Comparison of ENCODE assay signal across 12 mouse cellular contexts in the genomic region with DNA sequence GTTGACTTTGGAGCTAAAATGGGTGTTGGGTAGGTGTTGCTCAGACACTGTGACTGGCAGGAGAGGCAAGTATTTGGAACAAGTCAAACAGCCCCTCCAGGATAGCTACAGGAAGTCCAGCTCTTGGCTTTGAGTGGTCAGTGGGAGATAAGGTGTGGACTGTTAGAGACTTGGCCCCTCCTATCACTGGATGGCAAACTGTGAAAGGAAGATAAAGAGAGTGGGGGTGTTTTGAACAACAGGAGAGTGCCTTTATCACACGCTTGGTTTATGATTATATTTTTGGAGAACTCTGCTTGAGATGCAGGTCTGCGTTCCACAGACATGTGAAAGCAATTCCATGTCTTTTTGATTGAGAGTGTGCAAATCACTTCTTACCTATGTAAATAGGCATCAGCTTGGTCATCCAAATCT.
DNase-seq lines count a peak whose midpoint lies in the region; ATAC-seq and TF ChIP-seq lines count a peak whose summit lies in the region.
"Had no signal": no experiment of that assay in that cellular context is flagged by ENCODE, and none has a peak within 500 bp of the region (broad histone marks: within the 10 kb centered on the region; RNA-seq: fewer than 3 reads in every experiment).

No protein-coding gene starts in this region.

- no peak for DNase-seq in kidney, adult 2 months
- no peak for DNase-seq in kidney, postnatal 10 days
- no peak for DNase-seq in embryonic facial prominence, embryonic 10.5 days (ENCODE audit: low spot score)
- peak; percentile 65 for DNase-seq in liver, embryonic 13.5 days
- DNase-seq in urinary bladder, adult 2 months (ENCODE audit: low spot score) = no peak
- no peak for DNase-seq in cerebellum, adult 9-10 months
- DNase-seq in adrenal gland, postnatal 14 days = no peak
- DNase-seq: kidney, postnatal 4 days had no signal

- no peak for TF ChIP-seq POLR2A in kidney, adult 2 months (IDR thresholded peaks at IDR 0.05; ENCODE audit: low read depth, low read length)
- TF ChIP-seq POLR2A in myocyte (IDR thresholded peaks at IDR 0.05; ENCODE audit: insufficient read length, low read depth) = no peak

- no peaks in the 10 kb centered on the region for H3K36me3 ChIP-seq in kidney, adult 2 months (ENCODE audit: control insufficient read depth, insufficient read depth, low read length)
- H3K36me3 ChIP-seq in embryonic facial prominence, embryonic 10.5 days (replicated peaks) = no peaks in the 10 kb centered on the region
- 0 out of 2 replicates have a peak, but pooled peaks cover 3% of the 10 kb centered on the region for H3K36me3 ChIP-seq in liver, embryonic 13.5 days
- H3K36me3 ChIP-seq in myocyte (ENCODE audit: control insufficient read depth, insufficient read depth) = no peaks in the 10 kb centered on the region
- H3K36me3 ChIP-seq: embryonic facial prominence, embryonic 12.5 days; neural tube, embryonic 12.5 days had no signal

- peaks cover 89% of the 10 kb centered on the region for H3K79me2 ChIP-seq in myocyte (ENCODE audit: control insufficient read depth, insufficient read depth)

- peak overlapping the region; percentile 65 for H3K4me2 ChIP-seq in liver, embryonic 13.5 days
- H3K4me2 ChIP-seq in myocyte (ENCODE audit: low read depth) = peak overlapping the region; percentile 82
- H3K4me2 ChIP-seq: embryonic facial prominence, embryonic 12.5 days; hindbrain, embryonic 14.5 days; neural tube, embryonic 12.5 days had no signal

- H3ac ChIP-seq in myocyte (ENCODE audit: control insufficient read depth, insufficient read length) = no peak overlapping the region

- ATAC-seq in liver, embryonic 13.5 days (ENCODE audit: low read depth) = peak; percentile 77

- no peaks in the 10 kb centered on the region for H3K27me3 ChIP-seq in kidney, adult 2 months (replicated peaks; ENCODE audit: control insufficient read depth, insufficient read depth, low read length)
- H3K27me3 ChIP-seq in embryonic facial prominence, embryonic 10.5 days (replicated peaks; ENCODE audit: low read depth, poor library complexity, severe bottlenecking) = no peaks in the 10 kb centered on the region
- H3K27me3 ChIP-seq in liver, embryonic 13.5 days = no peaks in the 10 kb centered on the region
- H3K27me3 ChIP-seq in myocyte (ENCODE audit: control insufficient read depth, insufficient read depth, insufficient read length) = no peaks in the 10 kb centered on the region
- H3K27me3 ChIP-seq: embryonic facial prominence, embryonic 12.5 days; neural tube, embryonic 12.5 days had no signal

- H3K4me3 ChIP-seq in kidney, adult 2 months (ENCODE audit: insufficient read depth, low read depth, low read length) = no peak overlapping the region
- H3K4me3 ChIP-seq in embryonic facial prominence, embryonic 10.5 days = no peak overlapping the region
- H3K4me3 ChIP-seq in liver, embryonic 13.5 days (replicated peaks) = peak overlapping the region; percentile 15; the same call in 1 of the 2 replicates
- no peak overlapping the region for H3K4me3 ChIP-seq in myocyte
- H3K4me3 ChIP-seq: embryonic facial prominence, embryonic 12.5 days; neural tube, embryonic 12.5 days had no signal

- peaks cover 67% of the 10 kb centered on the region for H3K4me1 ChIP-seq in kidney, adult 2 months (ENCODE audit: control insufficient read depth, insufficient read depth, low read length)
- H3K4me1 ChIP-seq in embryonic facial prominence, embryonic 10.5 days = peaks cover 35% of the 10 kb centered on the region
- peaks cover 99% of the 10 kb centered on the region for H3K4me1 ChIP-seq in liver, embryonic 13.5 days (replicated peaks)
- H3K4me1 ChIP-seq: neural tube, embryonic 12.5 days had no signal

- peak overlapping the region; percentile 65 for H3K9ac ChIP-seq in liver, embryonic 13.5 days
- H3K9ac ChIP-seq: embryonic facial prominence, embryonic 12.5 days; hindbrain, embryonic 14.5 days; neural tube, embryonic 12.5 days had no signal

- TF ChIP-seq CTCF in kidney, adult 2 months (conservative IDR thresholded peaks at IDR 0.05; ENCODE audit: insufficient read depth, insufficient read length, low read depth, low read length) = no peak

- peak overlapping the region; percentile 5 for H3K27ac ChIP-seq in kidney, adult 2 months (ENCODE audit: insufficient read depth, low read depth, low read length)
- H3K27ac ChIP-seq in embryonic facial prominence, embryonic 10.5 days (replicated peaks) = peak overlapping the region; percentile 41; the same call in 1 of the 2 replicates
- peak overlapping the region; percentile 86 for H3K27ac ChIP-seq in liver, embryonic 13.5 days
- H3K27ac ChIP-seq: embryonic facial prominence, embryonic 12.5 days; hindbrain, embryonic 14.5 days; neural tube, embryonic 12.5 days had no signal

- H3K9me3 ChIP-seq in embryonic facial prominence, embryonic 10.5 days = no peaks in the 10 kb centered on the region
- no peaks in the 10 kb centered on the region for H3K9me3 ChIP-seq in liver, embryonic 13.5 days (replicated peaks)
- H3K9me3 ChIP-seq: embryonic facial prominence, embryonic 12.5 days; neural tube, embryonic 12.5 days had no signal

- 81% methylated on average over 2 of the region's 2 CpGs for WGBS in kidney, adult 2 months
- WGBS in embryonic facial prominence, embryonic 10.5 days = 90% methylated on average over 2 of the region's 2 CpGs
- WGBS in liver, embryonic 13.5 days (ENCODE audit: insufficient replicate concordance) = 15% methylated on average over 2 of the region's 2 CpGs

TF ChIP-seq in myocyte, 11 proteins besides CTCF, POLR2A, EP300 and RAD21:
- TF ChIP-seq CEBPB (IDR thresholded peaks at IDR 0.05; ENCODE audit: insufficient read depth, poor library complexity, severe bottlenecking) = no peak
- no peak for TF ChIP-seq MYOG (IDR thresholded peaks at IDR 0.05; ENCODE audit: control insufficient read depth in 1 of 3, insufficient read depth in 1 of 3, insufficient read length in 2 of 3, low read depth in 2 of 3)
- TF ChIP-seq E2F4 (IDR thresholded peaks at IDR 0.05; ENCODE audit: insufficient read depth) = no peak
- no peak for TF ChIP-seq MAX (IDR thresholded peaks at IDR 0.05; ENCODE audit: low read depth)
- no peak for TF ChIP-seq USF1 (IDR thresholded peaks at IDR 0.05; ENCODE audit: low read depth)
- TF ChIP-seq SRF (IDR thresholded peaks at IDR 0.05; ENCODE audit: control insufficient read depth, insufficient read length, low read depth) = no peak

Comparison
In these comparisons a context has a peak if more than half of its experiments do, and no peak if none do; other contexts are left out.
1. H3K27ac ChIP-seq: peak in every context shown above with its lines; median percentile 86 in liver, embryonic 13.5 days; 41 in embryonic facial prominence, embryonic 10.5 days; 5 in kidney, adult 2 months.